ENCODE assay signal across 8 mouse cellular contexts in the genomic region with DNA sequence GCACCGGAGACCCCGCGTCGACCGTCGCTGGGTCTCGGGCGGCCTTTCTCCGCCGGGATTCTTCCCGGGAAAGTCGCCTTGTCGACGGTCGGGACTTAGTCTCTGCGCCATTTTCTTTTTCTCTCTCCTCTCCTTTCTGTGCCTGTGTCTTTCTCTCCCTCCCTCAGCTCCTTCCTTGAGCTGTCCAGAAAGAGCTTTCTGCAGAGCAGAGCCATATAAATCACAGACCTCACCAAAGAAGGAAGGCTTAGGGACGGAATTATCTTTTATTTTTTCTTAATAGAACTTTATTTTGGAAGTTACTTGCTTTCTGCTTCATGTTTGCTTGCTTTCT. TPM values are rescaled to one million over a fixed set of nuclear protein-coding genes. Genes with fewer than 3 reads are reported as not detected.
DNase-seq lines count a peak whose midpoint lies in the region; ATAC-seq and TF ChIP-seq lines count a peak whose summit lies in the region.

No protein-coding gene starts in this region.

- DNase-seq in liver, adult 2 months (ENCODE audit: extremely low read depth, low read depth, low spot score) = peak; percentile 48
- no peak for DNase-seq in liver
- DNase-seq in ovary, adult 18-20 months (ENCODE audit: low spot score) = no peak
- DNase-seq in gastrocnemius, postnatal 25 days = no peak
- no peak for DNase-seq in T-cell, adult 2 months (ENCODE audit: low spot score)

- H3K36me3 ChIP-seq in liver, adult 2 months (ENCODE audit: control insufficient read depth, insufficient read depth, low read length) = peaks cover 2% of the 10 kb centered on the region; the same call in 1 of the 2 replicates
- H3K36me3 ChIP-seq in heart, embryonic 16.5 days (ENCODE audit: control insufficient read depth, insufficient read depth) = no peaks in the 10 kb centered on the region

- no peak for TF ChIP-seq POLR2A in liver, adult 2 months (IDR thresholded peaks at IDR 0.05; ENCODE audit: extremely low read depth, insufficient read depth, low read length)
- no peak for TF ChIP-seq POLR2A in bone marrow, adult 2 months (IDR thresholded peaks at IDR 0.05; ENCODE audit: borderline replicate concordance, control insufficient read depth, low read depth, low read length)

- peaks cover 13% of the 10 kb centered on the region; the same call in 1 of the 2 replicates for H3K79me2 ChIP-seq in liver, adult 2 months (ENCODE audit: control insufficient read depth, insufficient read depth, low read length)

- no peaks in the 10 kb centered on the region for H3K27me3 ChIP-seq in liver, adult 2 months (ENCODE audit: control insufficient read depth, insufficient read depth, low read length)
- no peaks in the 10 kb centered on the region for H3K27me3 ChIP-seq in heart, embryonic 16.5 days (ENCODE audit: control insufficient read depth, insufficient read depth, low read length)

- peaks cover 8% of the 10 kb centered on the region; the same call in 1 of the 2 replicates for H3K4me1 ChIP-seq in liver, adult 2 months (ENCODE audit: control insufficient read depth, insufficient read depth, low read length)
- no peaks in the 10 kb centered on the region; the same call in 1 of the 2 replicates for H3K4me1 ChIP-seq in bone marrow, adult 2 months (ENCODE audit: control insufficient read depth, insufficient read depth, low read length)
- peaks cover 21% of the 10 kb centered on the region for H3K4me1 ChIP-seq in heart, embryonic 16.5 days (ENCODE audit: control insufficient read depth, insufficient read depth, low read length)

- no peak for ATAC-seq in heart, embryonic 16.5 days (replicated peaks; ENCODE audit: extremely low read depth, insufficient read depth, low FRiP score)
- peak; percentile 18; the same call in 1 of the 2 replicates for ATAC-seq in megakaryocyte progenitor cell, adult 5-6 weeks (replicated peaks; ENCODE audit: poor library complexity)

- TF ChIP-seq CTCF in liver, adult 2 months (IDR thresholded peaks at IDR 0.05; ENCODE audit: low read depth, low read length) = no peak
- TF ChIP-seq CTCF in bone marrow, adult 2 months (IDR thresholded peaks at IDR 0.05; ENCODE audit: control insufficient read depth, insufficient read depth, low read length) = no peak

- under 1% methylated on average over 17 of the region's 17 CpGs for WGBS in liver, adult 2 months
- 0% methylated on average over 17 of the region's 17 CpGs for WGBS in bone marrow, adult 2 months
- 0% methylated on average over 17 of the region's 17 CpGs for WGBS in heart, embryonic 16.5 days

- H3K27ac ChIP-seq in liver, adult 2 months (replicated peaks; ENCODE audit: insufficient read depth, low read depth, low read length) = peak overlapping the region; percentile 89
- peak overlapping the region; percentile 99 for H3K27ac ChIP-seq in bone marrow, adult 2 months (ENCODE audit: control insufficient read depth, insufficient read depth, low read depth, low read length, poor library complexity)
- peak overlapping the region; percentile 99 for H3K27ac ChIP-seq in heart, embryonic 16.5 days (ENCODE audit: low read length)

- no peaks in the 10 kb centered on the region for H3K9me3 ChIP-seq in heart, embryonic 16.5 days (replicated peaks; ENCODE audit: control insufficient read depth, low read length)

- H3K4me2 ChIP-seq in heart, embryonic 16.5 days (ENCODE audit: low read depth, low read length) = peak overlapping the region; percentile 67

- H3K9ac ChIP-seq in liver, adult 2 months (ENCODE audit: low read depth, low read length) = peak overlapping the region; percentile 96
- peak overlapping the region; percentile 100 for H3K9ac ChIP-seq in heart, embryonic 16.5 days (ENCODE audit: low read length)

- H3K4me3 ChIP-seq in liver, adult 2 months (ENCODE audit: insufficient read depth, low read depth, low read length) = peak overlapping the region; percentile 85
- H3K4me3 ChIP-seq in bone marrow, adult 2 months (replicated peaks; ENCODE audit: control insufficient read depth, low read depth, low read length) = peak overlapping the region; percentile 98
- H3K4me3 ChIP-seq in heart, embryonic 16.5 days (ENCODE audit: low read length) = peak overlapping the region; percentile 98

RNA-seq across cellular contexts. Expression of a gene that starts 1.1 kb away (rescaled TPM):
- total RNA-seq in liver, adult 2 months (2014; rRNA removed) = 20.1 and 26.1 TPM in 2 replicates
- 6.0 and 6.2 TPM in 2 replicates for polyA plus RNA-seq in liver, adult 2 months (2012; rRNA removed)
- 53.1 and 54.4 TPM in 2 replicates for polyA plus RNA-seq in bone marrow, adult 2 months (2011; ENCODE audit: insufficient read depth, insufficient read length, low replicate concordance, missing spikeins)
- polyA plus RNA-seq in heart, embryonic 16.5 days (2015; fragmentation: Nextera tagmentation; extraction: Ambion mirVana) = 44.3 and 48.7 TPM in 2 replicates
- 119 and 120 TPM in 2 replicates for total RNA-seq in megakaryocyte progenitor cell, adult 5-6 weeks (2015)
- total RNA-seq in megakaryocyte progenitor cell, adult 5-6 weeks (2017) = 149 and 151 TPM in 2 replicates
- total RNA-seq in gastrocnemius, postnatal 25 days (2021) = 10 to 100 TPM; 33.4 to 34.3 TPM
